Mouse (Mus musculus): ENCODE measurements around the gene Casp4.

DNA sequence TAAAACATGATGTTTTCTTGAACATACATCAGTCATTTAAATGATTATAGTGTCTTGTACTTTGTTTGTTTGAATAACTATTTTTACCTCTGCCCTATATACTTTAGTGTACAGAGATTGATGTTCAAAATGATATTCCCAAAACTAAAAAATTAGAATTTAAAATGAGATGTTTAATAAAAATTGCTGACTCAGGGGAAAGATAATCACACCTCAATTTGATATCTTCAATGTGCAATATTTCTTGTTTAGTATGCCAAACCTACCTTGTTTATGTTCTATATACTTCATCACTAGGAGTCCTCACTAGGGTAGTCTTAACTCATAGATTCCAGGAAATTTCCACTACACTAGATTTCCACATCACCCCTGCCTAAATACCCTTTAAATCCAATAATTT, 1.5 kb downstream of the Casp4 start:
- TF ChIP-seq CTCF (IDR thresholded peaks at IDR 0.05; ENCODE audit: insufficient read depth, low read length) = no peak
- TF ChIP-seq POLR2A (IDR thresholded peaks at IDR 0.05; ENCODE audit: borderline replicate concordance, extremely low read depth, low read depth, low read length) = no peak
